Mouse (Mus musculus) lung, adult 2 months (tissue): ENCODE results near the gene Cdkn1c.

Source experiments
- CTCF ChIP-seq: fragments of 200-500 bp; IDR thresholded peaks from 2 replicates; pipeline ENCODE4 v1.5.1; 2011; ENCODE audit warnings: mild to moderate bottlenecking, low read length, control low read depth; ENCODE audit not compliant: insufficient read depth
- POLR2A ChIP-seq: fragments of 200-500 bp; IDR thresholded peaks from 2 replicates; pipeline ENCODE4 v1.6.1; 2011; ENCODE audit warnings: low read depth, mild to moderate bottlenecking, control low read depth, low read length, borderline replicate concordance; ENCODE audit errors: extremely low read depth

- TF ChIP-seq CTCF (no peak), POLR2A (no peak)
Observed at GRCm38 (mm10) chr7:143503926-143504325, 43.1 kb upstream of the Cdkn1c start.
